Mouse (Mus musculus) spleen, adult 2 months (tissue): ENCODE results near the gene Wdr59.

Experiments used
- CTCF ChIP-seq: fragments of 200-500 bp; IDR thresholded peaks from 2 replicates; pipeline ENCODE4 v1.5.1; 2011; ENCODE audit warnings: mild to moderate bottlenecking, inconsistent platforms; ENCODE audit not compliant: insufficient read depth, insufficient read length, insufficient replicate concordance; ENCODE audit errors: extremely low read depth
- POLR2A ChIP-seq: fragments of 200-500 bp; IDR thresholded peaks from 2 replicates; pipeline ENCODE4 v1.6.1; 2011; ENCODE audit warnings: low read depth, low read length, inconsistent platforms

- TF ChIP-seq POLR2A (no peak), CTCF (no peak)
These were observed 12.6 kb downstream of the Wdr59 start for GRCm38 (mm10) chr8:111509278-111509677.
